Mouse (Mus musculus) testis, postnatal 10 days (tissue): ENCODE data around the gene Slc13a2.

Source experiments
- DNase-seq: peaks from one replicate; pipeline ENCODE4 v3.0.0; 2021; ENCODE audit warnings: low spot score

The Slc13a2 gene

GRCm38 (mm10) chr11:78353081-78353480 lies 68.9 kb downstream of the Slc13a2 start:
- no peak for DNase-seq

GRCm38 (mm10) chr11:78349441-78350358 lies 72.3 kb downstream of the Slc13a2 start:
- DNase-seq: no peak

- DNase-seq: no peak
Measured at GRCm38 (mm10) chr11:78348474-78348873, 73.5 kb downstream of the Slc13a2 start.

GRCm38 (mm10) chr11:78347908-78348307 lies 74.1 kb downstream of the Slc13a2 start:
- DNase-seq: no peak
